Mouse (Mus musculus) layer of hippocampus, adult 8-10 months (tissue): ENCODE measurements around the gene En1. TPM values are rescaled to one million over a fixed set of nuclear protein-coding genes. Genes with fewer than 3 reads are reported as not detected.

ENCODE experiments used
- DNase-seq, 2 experiments: peaks; one replicate each; pipeline ENCODE4 v3.0.0; 2022; ENCODE audit warnings: low spot score in 2 of 2
- total RNA-seq, 4 experiments: library from RNA; stranded (reverse); gene quantifications; 2 replicates each; pipeline ENCODE4 v1.2.4; 2022

Gene En1
- not detected for total RNA-seq

DNA sequence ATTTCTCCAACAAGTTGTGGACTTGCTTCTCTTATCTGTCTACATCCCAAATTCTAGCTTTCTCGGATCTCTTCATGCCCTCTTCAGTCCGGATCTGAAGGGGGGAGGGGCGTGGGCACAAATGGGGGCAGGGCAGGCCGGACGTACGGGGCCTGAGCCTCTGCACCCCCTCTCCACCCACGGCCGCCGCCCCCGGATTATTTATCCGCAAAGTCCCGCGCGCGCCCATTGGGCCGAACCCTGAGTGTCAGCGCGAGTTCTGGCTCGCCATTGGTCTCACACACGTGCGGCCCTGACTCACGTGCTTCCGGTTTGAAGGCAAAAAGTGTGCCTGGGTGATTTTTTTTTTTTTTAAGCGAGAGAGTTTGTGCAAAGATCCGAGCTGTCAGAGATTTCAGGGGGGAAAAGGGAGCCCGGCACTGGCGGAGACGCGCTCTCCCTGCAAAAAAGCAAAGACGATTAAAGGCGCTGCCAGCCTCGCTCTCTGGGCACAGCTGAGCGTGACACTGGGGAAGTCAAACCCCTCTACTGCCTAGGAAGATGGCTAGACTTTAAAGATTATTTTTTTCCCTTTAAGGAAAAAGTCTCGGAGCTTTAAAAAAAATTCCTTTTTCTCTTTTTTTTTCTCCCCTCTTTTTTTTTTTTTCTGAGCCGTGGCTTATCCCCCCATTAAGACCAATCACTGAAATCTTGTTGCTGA is at the start of gene En1:
Gene En1 (plus strand): TSS at position 388 of the 700 bp plus-strand sequence.
- no peak for DNase-seq

DNA sequence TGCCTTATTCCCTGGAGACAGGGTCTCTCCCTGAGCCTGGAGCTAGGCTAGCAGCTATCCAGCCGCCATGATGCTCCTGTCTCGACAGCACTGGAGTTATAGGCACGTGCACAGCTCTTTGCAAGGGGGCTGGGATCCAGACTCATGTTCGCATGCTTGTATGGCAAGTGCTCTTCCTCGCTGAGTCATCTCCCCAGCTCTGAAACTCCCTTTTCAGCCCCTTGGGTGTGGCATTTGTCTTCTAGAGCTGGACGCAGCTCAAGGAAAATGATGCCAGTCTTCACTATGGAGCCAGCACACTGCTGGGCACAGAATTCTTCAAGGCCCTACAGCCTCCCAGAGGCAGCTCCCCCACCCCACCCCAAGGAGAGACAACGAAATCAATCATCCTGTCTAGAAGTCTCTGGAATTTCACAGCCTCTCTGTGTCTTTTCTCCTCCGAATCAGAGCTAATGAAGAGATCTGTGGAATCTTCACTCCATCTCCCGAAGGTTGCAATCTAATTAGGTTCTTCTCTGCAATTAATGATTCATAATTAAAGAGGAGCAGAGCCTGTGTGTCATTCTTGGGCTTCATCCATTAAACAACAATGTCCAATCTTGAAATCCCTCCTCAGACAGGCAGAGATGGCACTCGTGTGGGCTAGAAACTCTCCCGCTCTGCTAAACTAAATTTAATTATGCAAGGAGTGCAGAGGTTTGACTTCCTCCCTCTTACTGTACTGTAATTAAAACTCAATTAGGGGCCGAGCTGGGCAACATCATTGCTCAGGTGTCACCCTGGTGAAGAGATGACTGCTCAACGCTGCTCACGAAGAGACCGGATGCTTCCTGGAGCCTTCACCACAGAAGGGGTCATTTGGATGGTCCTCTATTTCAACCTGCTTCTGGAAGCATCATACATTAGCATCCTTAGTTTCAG is 45.0 kb upstream of the En1 start:
- DNase-seq: no peak

DNA sequence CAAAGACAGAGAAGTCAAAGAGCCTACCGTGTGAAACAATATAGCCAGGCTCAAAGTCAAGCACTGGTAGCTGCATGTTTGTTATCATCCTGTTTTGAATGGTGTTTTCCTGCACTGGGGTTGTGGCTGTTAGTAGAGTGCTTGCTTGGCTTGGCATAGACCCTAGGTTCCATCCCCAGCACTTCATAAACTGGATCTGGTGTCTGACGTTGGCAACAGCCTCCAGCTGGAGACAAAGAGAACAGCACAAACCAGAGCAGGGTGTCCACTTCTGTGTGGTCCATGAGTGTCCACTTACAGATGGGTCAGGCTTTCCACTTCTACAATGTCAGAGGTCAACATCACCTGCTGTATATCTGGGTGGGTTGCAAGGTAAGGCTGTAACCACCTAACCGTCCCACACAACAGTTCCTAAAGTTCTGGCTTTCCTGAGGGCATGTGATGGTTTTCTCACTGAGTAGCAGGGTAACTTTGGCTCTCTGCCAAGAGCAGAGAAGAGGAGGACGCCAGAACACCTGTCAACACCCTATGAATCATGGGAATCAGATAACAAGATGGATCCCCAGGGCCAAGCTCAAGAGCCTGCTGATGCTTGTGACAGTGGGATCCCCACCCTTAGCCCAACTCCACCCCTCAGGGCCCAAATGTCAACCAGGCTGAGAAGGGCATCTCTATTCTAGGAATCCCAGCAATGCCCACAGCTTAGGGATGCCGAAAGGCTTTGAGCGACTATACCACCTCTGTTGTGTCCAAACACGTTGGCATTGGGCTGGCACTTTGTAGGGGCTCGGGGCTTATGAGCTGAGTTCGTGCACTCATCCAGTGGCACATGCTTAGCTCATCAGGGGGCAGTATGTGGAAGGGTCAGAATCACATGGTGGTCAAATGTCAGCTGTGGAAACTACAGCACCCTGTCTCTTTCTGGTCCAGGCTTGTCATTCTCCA is 43.6 kb upstream of the En1 start:
- no peak for DNase-seq

DNA sequence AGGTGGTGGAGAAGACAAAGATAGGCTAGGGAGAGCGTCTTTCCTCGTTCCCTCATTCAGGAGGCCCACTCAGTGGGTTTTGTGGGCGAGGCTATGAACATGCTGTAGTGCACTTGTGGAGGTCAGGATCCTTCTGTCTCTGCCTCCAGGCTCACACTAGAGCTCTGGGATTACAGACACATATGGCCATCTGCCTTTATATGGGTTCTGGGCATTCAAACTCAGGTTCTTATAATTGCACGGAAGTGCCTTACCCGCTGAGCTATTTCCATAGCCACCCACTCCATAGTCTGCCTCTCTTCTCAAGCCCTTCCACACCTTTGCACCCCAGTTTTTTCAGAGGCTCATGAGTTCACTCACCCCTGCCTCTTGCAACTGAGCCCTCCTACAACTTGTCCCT is 42.3 kb upstream of the En1 start:
- no peak for DNase-seq

DNA sequence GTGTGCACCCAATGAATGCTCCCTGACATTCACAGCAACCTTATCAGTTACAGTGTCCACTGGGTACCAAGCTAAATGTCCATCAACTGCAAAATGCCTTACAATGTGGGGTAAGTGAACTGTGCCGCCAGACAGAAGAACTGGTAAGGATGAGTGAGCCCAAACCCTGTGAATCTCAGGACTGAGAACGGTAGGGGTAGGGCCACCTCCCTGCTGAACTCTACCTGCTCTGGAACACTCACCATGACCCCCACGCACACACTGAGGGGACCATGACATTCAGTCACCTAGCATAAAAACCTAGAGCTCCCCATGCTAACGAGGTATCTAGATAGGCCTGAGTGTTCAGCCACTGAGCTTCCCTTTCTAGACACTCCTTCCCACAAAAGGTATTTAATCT is 20.9 kb upstream of the En1 start:
- no peak for DNase-seq

DNA sequence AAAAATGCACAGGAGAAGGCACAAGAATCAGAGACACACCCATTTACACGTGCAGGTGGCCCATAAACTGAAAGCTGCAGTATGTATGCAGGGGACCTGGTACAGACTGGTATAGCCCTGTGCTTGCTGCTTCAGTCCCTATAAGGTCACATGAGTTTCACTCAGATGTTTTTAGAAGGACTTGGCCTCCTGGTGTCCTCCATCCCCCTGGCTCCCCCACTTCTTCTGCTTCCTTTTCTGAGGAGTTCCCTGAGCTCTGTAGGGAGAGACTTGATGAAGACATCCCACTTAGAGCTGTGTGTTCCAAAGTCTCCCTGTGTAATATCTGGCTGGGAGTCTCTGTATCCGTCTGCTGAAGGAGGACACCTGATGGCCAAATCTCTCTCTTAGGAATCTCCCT is 16.7 kb upstream of the En1 start:
- no peak for DNase-seq

DNA sequence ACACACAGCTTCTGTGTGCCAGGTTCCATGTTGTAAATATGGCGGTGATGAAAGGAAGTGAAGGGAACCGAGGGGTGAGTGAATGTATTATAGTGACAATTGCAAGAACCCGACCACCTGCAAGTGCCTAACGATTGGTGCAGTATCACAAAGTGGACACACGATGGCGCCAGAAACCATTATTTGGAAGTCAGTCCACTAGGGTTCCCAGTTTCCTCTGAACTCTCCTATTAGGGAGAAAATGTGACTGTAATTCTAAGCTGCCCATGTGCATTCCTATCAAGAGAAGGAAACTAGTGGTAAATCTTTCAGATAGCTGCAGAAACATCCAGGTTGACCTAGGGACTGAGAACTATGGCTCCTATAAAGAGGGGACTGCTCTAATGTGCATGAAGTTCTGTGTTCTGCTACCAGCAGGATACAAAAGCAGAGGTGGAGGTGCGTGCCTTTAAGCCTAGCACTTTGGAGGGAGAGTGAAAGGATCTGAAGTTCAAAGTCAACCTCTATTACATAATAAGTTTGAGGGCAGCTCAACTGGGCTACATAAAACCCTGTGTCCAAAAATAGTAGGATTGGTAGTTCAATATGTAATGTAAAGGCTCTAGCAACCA is 15.6 kb upstream of the En1 start:
- DNase-seq: peak in 1 of 2 experiments; percentile 75

DNA sequence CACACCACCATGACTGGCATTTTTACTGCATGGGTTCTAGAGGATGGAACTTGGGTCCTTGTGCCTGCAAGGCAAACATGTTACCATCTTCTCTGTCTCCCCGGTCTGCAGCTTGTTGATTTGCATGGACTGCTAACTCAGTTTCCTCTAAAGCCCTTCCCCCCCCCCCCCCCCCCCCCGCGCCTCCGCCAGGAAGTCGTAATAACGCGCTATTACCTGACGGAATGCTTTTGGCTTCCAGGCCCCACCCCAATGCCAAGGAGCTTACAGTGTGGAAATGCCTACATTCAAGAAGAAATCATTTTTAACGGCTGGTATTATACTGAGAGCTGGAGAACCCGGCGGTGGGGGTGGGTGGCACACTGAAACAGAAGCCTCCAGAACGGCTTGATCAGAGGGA is 14.8 kb upstream of the En1 start:
- DNase-seq: no peak

DNA sequence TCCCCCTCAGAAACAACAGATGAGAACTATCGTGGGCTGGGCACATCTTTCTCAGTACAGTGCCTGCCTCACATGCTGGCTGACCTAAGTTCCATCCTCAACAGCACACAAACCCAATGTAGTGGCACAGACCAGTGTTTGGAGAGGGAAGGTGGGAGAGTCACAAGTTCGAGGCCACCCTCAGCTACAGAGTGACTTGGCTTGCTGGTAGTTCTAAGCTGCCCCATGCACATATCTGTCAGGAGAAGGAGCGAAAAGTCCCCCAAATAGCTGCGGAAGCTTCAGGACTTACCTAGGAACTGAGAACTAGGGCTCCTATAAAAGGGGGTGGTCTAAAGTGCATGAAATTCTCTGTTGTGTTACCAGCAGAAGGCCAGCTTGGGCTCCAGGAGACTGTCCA is 14.3 kb upstream of the En1 start:
- no peak for DNase-seq

DNA sequence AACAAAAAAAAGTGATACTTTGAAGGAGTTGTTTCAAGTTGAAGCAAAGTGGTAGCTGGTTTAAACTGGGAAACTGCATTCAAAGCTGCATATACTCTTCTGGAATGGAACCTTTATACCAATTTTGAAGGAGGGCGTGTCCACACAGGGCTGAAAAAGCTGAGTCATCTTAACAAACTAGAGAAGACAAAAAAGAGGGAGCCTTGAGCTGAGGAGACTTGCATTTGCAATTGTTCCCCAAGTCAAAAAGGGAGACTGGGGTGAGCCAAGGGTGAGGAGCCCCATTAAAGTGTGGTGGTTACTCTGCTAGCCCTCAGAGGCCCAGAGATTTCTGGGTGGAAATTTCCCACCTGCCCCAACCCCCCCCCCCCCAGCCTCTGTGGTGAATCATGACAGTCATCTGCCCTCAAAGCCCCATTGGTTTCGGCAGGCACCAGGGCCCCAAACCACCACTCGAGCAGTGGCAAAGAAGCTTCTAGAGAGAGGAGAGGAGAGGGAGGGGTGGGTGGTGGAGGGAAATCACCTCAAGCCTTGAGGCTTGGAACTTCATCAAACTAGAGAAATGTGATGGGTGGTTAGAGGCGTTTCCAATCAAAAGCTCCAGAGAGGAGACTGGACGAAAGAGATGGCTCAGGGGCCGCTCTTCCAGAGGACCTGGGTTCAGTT is 13.7 kb upstream of the En1 start:
- DNase-seq: no peak

DNA sequence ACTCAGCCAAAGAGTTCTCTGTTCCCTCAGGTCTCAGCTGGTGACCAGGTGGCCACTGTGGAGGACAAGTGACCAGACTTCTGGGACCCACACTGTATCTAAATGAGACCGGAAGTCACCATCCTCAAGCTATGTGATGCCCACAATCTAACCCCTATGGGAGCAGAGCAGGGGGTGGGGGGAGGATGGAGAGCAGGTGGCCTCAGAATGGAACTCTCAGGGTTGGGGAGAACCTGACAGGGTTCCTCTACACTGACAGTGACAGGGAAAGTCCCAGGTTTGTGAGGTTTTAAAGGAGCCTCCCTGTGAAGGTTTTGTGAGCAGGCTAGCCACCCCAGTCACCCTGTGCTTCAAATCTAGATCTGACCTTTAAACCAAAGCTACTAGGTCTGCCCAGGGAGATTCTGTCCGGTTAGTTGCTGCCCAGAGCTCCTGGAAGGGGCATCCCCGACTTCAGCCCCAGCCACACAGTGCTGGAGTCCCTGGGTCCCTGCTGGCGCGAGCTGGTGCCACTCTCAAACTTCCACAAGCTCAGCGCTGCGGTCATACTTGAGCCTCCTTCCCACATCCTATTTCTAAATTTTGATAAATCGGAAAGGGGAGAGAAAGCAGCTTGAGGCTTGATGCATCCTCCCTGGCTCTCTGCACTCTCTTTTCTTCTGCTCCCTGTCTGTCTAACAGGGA is 8.8 kb upstream of the En1 start:
- no peak for DNase-seq

DNA sequence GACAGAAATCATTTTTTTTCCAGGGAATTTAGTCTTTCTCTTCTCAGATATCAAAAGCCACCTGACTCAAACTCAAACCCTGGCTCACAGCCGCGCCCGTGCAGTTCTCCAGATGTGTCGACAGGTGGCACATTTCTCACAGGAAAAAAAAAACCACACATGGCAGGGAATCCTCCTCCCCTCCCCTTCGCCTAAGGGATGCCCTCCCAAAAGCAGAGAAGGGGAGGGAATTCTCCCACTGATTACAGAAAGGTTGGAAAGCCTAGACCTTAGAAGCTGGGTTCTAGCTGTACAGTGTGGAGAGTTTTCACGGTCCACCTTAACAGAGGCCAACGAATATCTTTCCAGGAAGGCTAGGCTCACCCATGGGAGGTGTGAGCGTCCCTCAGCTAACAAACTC is 7.6 kb upstream of the En1 start:
- no peak for DNase-seq

DNA sequence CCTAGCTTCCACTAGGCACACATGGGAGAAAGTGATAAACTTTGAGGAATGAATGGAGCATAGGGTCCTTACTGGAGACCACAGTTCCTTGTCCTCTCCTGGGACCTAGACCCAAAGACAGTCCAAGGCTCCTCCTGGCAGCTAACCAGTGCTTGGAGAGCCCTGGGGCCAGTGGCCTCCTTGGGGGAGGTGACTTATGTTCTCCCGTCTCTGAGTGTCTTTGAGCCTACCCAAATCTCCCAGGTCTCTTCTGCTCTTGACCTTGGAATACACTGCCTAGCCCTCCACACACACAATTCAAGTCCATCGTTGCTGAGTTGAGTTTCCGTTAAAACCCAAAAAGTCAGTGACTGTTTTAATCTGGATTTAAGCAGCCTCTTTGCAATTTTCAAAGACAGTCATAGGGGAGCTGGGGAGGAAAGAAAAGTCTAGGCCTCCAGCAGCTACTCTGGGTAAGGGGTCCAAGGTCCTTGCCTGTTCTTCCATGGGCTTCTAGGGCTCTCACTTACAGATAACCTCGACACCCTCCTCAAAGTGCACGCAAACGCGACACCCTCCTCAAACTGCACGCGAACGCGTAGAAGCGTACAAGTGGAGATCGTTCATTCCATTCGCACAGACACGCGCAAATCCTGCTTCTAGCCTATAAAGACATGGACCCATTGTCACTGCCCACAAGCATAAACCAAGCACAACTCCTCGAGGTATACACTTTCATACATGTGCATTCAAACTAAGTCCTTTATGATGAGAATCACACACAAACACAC is 6.6 kb upstream of the En1 start:
- no peak for DNase-seq

DNA sequence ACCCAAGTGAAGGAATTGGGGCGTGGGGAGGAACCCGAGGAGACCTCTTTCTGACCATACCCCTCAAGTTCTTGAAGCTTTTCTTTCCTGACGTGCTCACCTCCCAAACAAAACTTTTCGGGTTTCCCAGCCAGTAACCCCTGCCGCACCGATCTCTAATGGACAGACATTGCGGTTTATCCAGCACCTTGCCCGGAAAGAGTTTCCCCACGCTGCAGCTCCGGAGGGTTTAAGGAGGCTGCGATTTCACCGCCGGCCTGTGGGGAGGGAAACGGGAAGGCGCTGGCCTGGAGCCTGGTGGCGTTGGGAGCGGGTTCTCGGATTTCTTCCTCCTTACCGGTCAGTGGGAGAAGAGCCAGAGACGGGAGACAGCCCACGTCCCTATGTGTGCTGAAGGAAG is 5.9 kb upstream of the En1 start:
- no peak for DNase-seq

DNA sequence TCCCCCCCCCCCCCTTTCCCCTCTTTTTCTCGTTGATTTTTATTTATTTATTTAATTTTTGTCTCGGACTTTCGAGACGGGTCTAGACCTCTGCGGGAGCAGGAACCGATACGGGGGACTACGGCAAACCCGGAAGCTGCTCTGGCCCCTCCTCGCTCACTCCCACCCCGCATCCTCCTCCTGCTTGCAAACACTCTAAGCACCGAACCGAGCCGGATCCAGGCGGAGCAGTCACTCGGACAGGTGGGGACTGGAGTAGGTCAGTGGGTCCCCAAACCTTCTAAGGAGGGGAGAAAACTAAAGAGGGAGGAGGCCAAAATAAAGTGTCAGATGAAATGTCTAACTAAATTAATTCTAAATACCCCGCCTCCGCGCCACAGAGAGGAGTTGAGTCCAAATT is 5.4 kb upstream of the En1 start:
- DNase-seq: no peak

DNA sequence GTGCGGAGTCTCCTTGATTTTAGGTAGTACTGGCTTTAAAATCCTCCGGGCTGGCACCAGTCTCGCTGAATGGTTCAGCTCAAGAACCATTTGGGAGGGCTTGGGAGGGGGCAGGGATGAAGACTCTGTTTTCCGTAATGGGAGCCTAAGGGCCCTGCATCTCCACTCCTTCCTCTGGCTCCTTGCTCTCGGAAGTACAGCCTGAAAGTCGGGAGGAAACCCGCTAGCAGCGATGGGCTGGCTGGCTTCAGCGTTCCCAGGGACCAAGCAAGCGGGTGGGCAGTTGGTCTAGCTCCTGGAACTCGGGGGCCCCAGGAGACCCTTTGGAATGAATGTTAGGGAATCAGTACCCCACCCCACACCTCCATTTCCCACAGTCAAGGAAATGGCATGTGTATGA is 4.9 kb upstream of the En1 start:
- DNase-seq: no peak

DNA sequence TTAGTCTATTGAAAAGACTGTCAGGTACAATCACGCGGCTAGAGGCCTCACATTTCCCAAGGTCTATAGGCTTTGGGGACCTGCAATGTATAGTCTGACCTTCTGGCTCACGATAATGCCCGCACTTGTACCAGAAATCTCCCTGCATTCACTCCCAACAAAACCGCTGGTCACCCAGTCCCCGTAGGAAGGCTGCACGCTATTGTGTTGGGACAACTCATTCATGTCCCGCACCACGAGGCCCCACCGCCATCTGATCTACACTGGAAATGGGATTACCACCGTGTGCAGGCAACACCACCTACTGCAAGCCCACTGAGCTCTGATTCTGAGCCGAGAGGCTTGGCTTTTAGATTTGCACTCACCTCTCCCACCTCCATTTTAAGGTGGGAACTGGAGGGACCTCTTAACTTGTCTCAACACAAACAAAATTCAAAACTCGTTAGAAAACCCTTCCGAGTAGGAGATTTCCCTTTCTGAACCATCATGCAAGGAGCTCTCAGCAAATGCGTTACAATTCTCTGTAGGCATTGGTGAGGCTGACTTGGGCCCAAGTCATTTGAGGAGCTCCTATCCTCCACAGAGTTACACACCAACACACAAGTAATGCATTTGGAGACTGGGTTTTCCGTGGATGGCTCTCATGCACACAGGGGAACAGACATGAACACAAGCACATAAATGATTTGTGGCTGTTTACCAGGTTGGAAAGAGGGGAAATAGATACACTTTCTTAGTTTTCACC is 3.9 kb upstream of the En1 start:
- DNase-seq: no peak

DNA sequence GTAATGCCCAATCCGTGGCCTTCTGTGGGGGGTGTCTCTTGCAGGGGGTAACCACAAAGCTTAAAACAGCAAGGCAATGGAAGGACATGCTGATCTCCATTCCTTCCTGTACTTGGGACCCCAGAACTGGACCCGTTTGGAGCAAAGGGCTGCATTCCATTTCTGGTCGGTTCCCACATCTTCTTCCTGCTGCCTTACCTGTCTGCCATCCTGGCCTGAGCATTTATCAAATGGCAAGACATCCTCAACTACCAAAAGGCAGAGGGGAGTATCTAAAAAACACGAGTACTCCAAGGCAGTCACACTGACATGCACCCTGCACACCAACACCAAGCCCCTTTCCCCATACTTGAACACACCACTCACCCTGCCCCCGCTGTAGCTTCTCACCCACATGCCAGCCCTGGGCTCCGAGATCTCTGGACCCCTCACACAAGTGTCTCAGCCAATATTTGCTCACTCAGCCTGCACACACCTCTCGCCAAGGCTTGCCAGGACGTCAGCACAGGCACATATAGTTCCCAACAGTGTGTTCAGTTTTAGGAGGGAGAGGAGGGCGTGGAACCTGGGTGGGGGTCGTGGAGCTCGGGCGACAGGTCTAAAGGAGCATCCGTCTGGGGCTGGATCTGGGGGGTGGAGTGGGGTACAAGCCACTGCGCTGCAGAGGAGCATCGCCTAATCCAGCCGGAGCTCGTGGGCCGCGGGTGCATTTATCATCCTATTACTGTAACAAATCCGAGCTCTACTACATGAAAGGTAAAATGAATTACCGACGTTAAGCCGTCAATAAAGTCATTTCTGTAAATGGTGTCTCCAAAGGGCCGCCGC is 2.7 kb upstream of the En1 start:
- no peak for DNase-seq
